Mouse (Mus musculus): Measurements from ENCODE around the gene Fam120a. TPM values are rescaled to one million over a fixed set of nuclear protein-coding genes. Genes with fewer than 3 reads are reported as not detected.

The Fam120a gene
- polyA plus RNA-seq, 1 experiment from 2014 or later: 9.8 TPM

- Histone ChIP-seq H3K4me1 (ENCODE audit: control insufficient read depth, insufficient read depth, low read depth, low read length) (peaks cover 6% of the 10 kb centered on the region), H3K27ac (ENCODE audit: low read depth, low read length) (no peak overlapping the region; the same call in 1 of the 2 replicates), H3K9ac (ENCODE audit: low read depth, low read length) (no peak overlapping the region), H3K36me3 (ENCODE audit: control insufficient read depth, insufficient read depth, low read length) (no peaks in the 10 kb centered on the region), H3K4me2 (ENCODE audit: low read length) (no peak overlapping the region), H3K9me3 (ENCODE audit: control insufficient read depth, low read length) (no peaks in the 10 kb centered on the region), H3K27me3 (replicated peaks; ENCODE audit: control insufficient read depth, insufficient read depth, low read length) (no peaks in the 10 kb centered on the region), H3K4me3 (ENCODE audit: low read length) (no peak overlapping the region)
- WGBS: 18% methylated on average over 3 of the region's 3 CpGs
- ATAC-seq: peak; percentile 91
These were observed 27.1 kb upstream of the Fam120a start for GRCm38 (mm10) chr13:48994903-48995302.

- Histone ChIP-seq H3K4me2 (ENCODE audit: low read length) (no peak overlapping the region), H3K4me3 (ENCODE audit: low read length) (no peak overlapping the region), H3K27ac (ENCODE audit: low read depth, low read length) (no peak overlapping the region), H3K9ac (ENCODE audit: low read depth, low read length) (no peak overlapping the region), H3K4me1 (ENCODE audit: control insufficient read depth, insufficient read depth, low read depth, low read length) (peaks cover 6% of the 10 kb centered on the region), H3K9me3 (ENCODE audit: control insufficient read depth, low read length) (no peaks in the 10 kb centered on the region), H3K36me3 (ENCODE audit: control insufficient read depth, insufficient read depth, low read length) (no peaks in the 10 kb centered on the region), H3K27me3 (replicated peaks; ENCODE audit: control insufficient read depth, insufficient read depth, low read length) (no peaks in the 10 kb centered on the region)
- ATAC-seq: no peak
These were observed 25.1 kb upstream of the Fam120a start for GRCm38 (mm10) chr13:48992914-48993313.

- Histone ChIP-seq H3K36me3 (ENCODE audit: control insufficient read depth, insufficient read depth, low read length) (no peaks in the 10 kb centered on the region), H3K27me3 (replicated peaks; ENCODE audit: control insufficient read depth, insufficient read depth, low read length) (no peaks in the 10 kb centered on the region), H3K27ac (ENCODE audit: low read depth, low read length) (no peak overlapping the region), H3K4me3 (ENCODE audit: low read length) (no peak overlapping the region), H3K4me2 (ENCODE audit: low read length) (no peak overlapping the region), H3K4me1 (ENCODE audit: control insufficient read depth, insufficient read depth, low read depth, low read length) (peaks cover 5% of the 10 kb centered on the region), H3K9ac (ENCODE audit: low read depth, low read length) (no peak overlapping the region), H3K9me3 (ENCODE audit: control insufficient read depth, low read length) (no peaks in the 10 kb centered on the region)
- WGBS: 93% methylated on average over 2 of the region's 2 CpGs
- no peak for ATAC-seq
These were observed 22.3 kb upstream of the Fam120a start for GRCm38 (mm10) chr13:48990138-48990537.

GRCm38 (mm10) chr13:48982482-48983098 is 14.8 kb upstream of the Fam120a start:
- no peak for ATAC-seq
- no peak overlapping the region for H3K4me3 ChIP-seq (ENCODE audit: low read length)
- H3K4me2 ChIP-seq (ENCODE audit: low read length): no peak overlapping the region
- H3K4me1 ChIP-seq (ENCODE audit: control insufficient read depth, insufficient read depth, low read depth, low read length): no peaks in the 10 kb centered on the region
- no peaks in the 10 kb centered on the region for H3K36me3 ChIP-seq (ENCODE audit: control insufficient read depth, insufficient read depth, low read length)
- H3K27me3 ChIP-seq (replicated peaks; ENCODE audit: control insufficient read depth, insufficient read depth, low read length): no peaks in the 10 kb centered on the region
- H3K9me3 ChIP-seq (ENCODE audit: control insufficient read depth, low read length): no peaks in the 10 kb centered on the region
- H3K9ac ChIP-seq (ENCODE audit: low read depth, low read length): no peak overlapping the region
- 88% methylated on average over 6 of the region's 6 CpGs for WGBS
- no peak overlapping the region for H3K27ac ChIP-seq (ENCODE audit: low read depth, low read length)

- ATAC-seq: no peak
- no peak overlapping the region for H3K4me3 ChIP-seq (ENCODE audit: low read length)
- H3K36me3 ChIP-seq (ENCODE audit: control insufficient read depth, insufficient read depth, low read length): no peaks in the 10 kb centered on the region
- H3K4me1 ChIP-seq (ENCODE audit: control insufficient read depth, insufficient read depth, low read depth, low read length): no peaks in the 10 kb centered on the region
- no peaks in the 10 kb centered on the region for H3K27me3 ChIP-seq (replicated peaks; ENCODE audit: control insufficient read depth, insufficient read depth, low read length)
- H3K4me2 ChIP-seq (ENCODE audit: low read length): no peak overlapping the region
- no peaks in the 10 kb centered on the region for H3K9me3 ChIP-seq (ENCODE audit: control insufficient read depth, low read length)
- H3K27ac ChIP-seq (ENCODE audit: low read depth, low read length): no peak overlapping the region
- H3K9ac ChIP-seq (ENCODE audit: low read depth, low read length): no peak overlapping the region
- 65% methylated on average over 6 of the region's 6 CpGs for WGBS
These were observed 11.3 kb upstream of the Fam120a start for GRCm38 (mm10) chr13:48979069-48979468.

GRCm38 (mm10) chr13:48977858-48978257 is 10.0 kb upstream of the Fam120a start:
- WGBS: 83% methylated on average over 3 of the region's 3 CpGs
- Histone ChIP-seq H3K4me3 (ENCODE audit: low read length) (no peak overlapping the region), H3K4me2 (ENCODE audit: low read length) (no peak overlapping the region), H3K9me3 (ENCODE audit: control insufficient read depth, low read length) (no peaks in the 10 kb centered on the region), H3K9ac (ENCODE audit: low read depth, low read length) (no peak overlapping the region), H3K4me1 (ENCODE audit: control insufficient read depth, insufficient read depth, low read depth, low read length) (no peaks in the 10 kb centered on the region), H3K27me3 (replicated peaks; ENCODE audit: control insufficient read depth, insufficient read depth, low read length) (no peaks in the 10 kb centered on the region), H3K36me3 (ENCODE audit: control insufficient read depth, insufficient read depth, low read length) (no peaks in the 10 kb centered on the region), H3K27ac (ENCODE audit: low read depth, low read length) (no peak overlapping the region)
- no peak for ATAC-seq

- H3K27ac ChIP-seq (ENCODE audit: low read depth, low read length): no peak overlapping the region
- 100% methylated on average over 2 of the region's 2 CpGs for WGBS
- H3K9ac ChIP-seq (ENCODE audit: low read depth, low read length): no peak overlapping the region
- H3K27me3 ChIP-seq (replicated peaks; ENCODE audit: control insufficient read depth, insufficient read depth, low read length): no peaks in the 10 kb centered on the region
- no peaks in the 10 kb centered on the region for H3K9me3 ChIP-seq (ENCODE audit: control insufficient read depth, low read length)
- no peaks in the 10 kb centered on the region for H3K36me3 ChIP-seq (ENCODE audit: control insufficient read depth, insufficient read depth, low read length)
- H3K4me1 ChIP-seq (ENCODE audit: control insufficient read depth, insufficient read depth, low read depth, low read length): no peaks in the 10 kb centered on the region
- H3K4me3 ChIP-seq (ENCODE audit: low read length): no peak overlapping the region
- H3K4me2 ChIP-seq (ENCODE audit: low read length): no peak overlapping the region
- ATAC-seq: no peak
These were observed 6.9 kb upstream of the Fam120a start for GRCm38 (mm10) chr13:48974699-48975098.

GRCm38 (mm10) chr13:48974266-48974665 is 6.4 kb upstream of the Fam120a start:
- Histone ChIP-seq H3K4me3 (ENCODE audit: low read length) (no peak overlapping the region), H3K27ac (ENCODE audit: low read depth, low read length) (no peak overlapping the region), H3K36me3 (ENCODE audit: control insufficient read depth, insufficient read depth, low read length) (no peaks in the 10 kb centered on the region), H3K4me1 (ENCODE audit: control insufficient read depth, insufficient read depth, low read depth, low read length) (no peaks in the 10 kb centered on the region), H3K9ac (ENCODE audit: low read depth, low read length) (no peak overlapping the region), H3K4me2 (ENCODE audit: low read length) (no peak overlapping the region), H3K9me3 (ENCODE audit: control insufficient read depth, low read length) (no peaks in the 10 kb centered on the region), H3K27me3 (replicated peaks; ENCODE audit: control insufficient read depth, insufficient read depth, low read length) (no peaks in the 10 kb centered on the region)
- WGBS: 85% methylated on average over 4 of the region's 4 CpGs
- ATAC-seq: no peak

- no peak for ATAC-seq
- H3K9ac ChIP-seq (ENCODE audit: low read depth, low read length): no peak overlapping the region
- no peaks in the 10 kb centered on the region for H3K27me3 ChIP-seq (replicated peaks; ENCODE audit: control insufficient read depth, insufficient read depth, low read length)
- H3K9me3 ChIP-seq (ENCODE audit: control insufficient read depth, low read length): no peaks in the 10 kb centered on the region
- H3K4me3 ChIP-seq (ENCODE audit: low read length): no peak overlapping the region
- no peak overlapping the region for H3K27ac ChIP-seq (ENCODE audit: low read depth, low read length)
- no peaks in the 10 kb centered on the region for H3K36me3 ChIP-seq (ENCODE audit: control insufficient read depth, insufficient read depth, low read length)
- no peak overlapping the region for H3K4me2 ChIP-seq (ENCODE audit: low read length)
- no peaks in the 10 kb centered on the region; the same call in 1 of the 2 replicates for H3K4me1 ChIP-seq (ENCODE audit: control insufficient read depth, insufficient read depth, low read depth, low read length)
- WGBS: 62% methylated on average over 5 of the region's 5 CpGs
These were observed 5.4 kb upstream of the Fam120a start for GRCm38 (mm10) chr13:48973231-48973630.

GRCm38 (mm10) chr13:48971033-48971432 is 3.2 kb upstream of the Fam120a start:
- Histone ChIP-seq H3K27me3 (replicated peaks; ENCODE audit: control insufficient read depth, insufficient read depth, low read length) (no peaks in the 10 kb centered on the region), H3K9me3 (ENCODE audit: control insufficient read depth, low read length) (no peaks in the 10 kb centered on the region), H3K9ac (ENCODE audit: low read depth, low read length) (no peak overlapping the region), H3K4me2 (ENCODE audit: low read length) (no peak overlapping the region), H3K4me3 (ENCODE audit: low read length) (no peak overlapping the region), H3K4me1 (ENCODE audit: control insufficient read depth, insufficient read depth, low read depth, low read length) (peaks cover 7% of the 10 kb centered on the region), H3K27ac (ENCODE audit: low read depth, low read length) (no peak overlapping the region), H3K36me3 (ENCODE audit: control insufficient read depth, insufficient read depth, low read length) (no peaks in the 10 kb centered on the region)
- ATAC-seq: no peak
- 68% methylated on average over 5 of the region's 5 CpGs for WGBS

Data from hindbrain, embryonic 16.5 days (tissue).